Mouse (Mus musculus): ENCODE data around the gene Atpaf1. TPM values are rescaled to one million over a fixed set of nuclear protein-coding genes. Genes with fewer than 3 reads are reported as not detected.

Atpaf1 gene
- polyA plus RNA-seq, 1 experiment from 2014 or later, result 68.7 TPM

DNA sequence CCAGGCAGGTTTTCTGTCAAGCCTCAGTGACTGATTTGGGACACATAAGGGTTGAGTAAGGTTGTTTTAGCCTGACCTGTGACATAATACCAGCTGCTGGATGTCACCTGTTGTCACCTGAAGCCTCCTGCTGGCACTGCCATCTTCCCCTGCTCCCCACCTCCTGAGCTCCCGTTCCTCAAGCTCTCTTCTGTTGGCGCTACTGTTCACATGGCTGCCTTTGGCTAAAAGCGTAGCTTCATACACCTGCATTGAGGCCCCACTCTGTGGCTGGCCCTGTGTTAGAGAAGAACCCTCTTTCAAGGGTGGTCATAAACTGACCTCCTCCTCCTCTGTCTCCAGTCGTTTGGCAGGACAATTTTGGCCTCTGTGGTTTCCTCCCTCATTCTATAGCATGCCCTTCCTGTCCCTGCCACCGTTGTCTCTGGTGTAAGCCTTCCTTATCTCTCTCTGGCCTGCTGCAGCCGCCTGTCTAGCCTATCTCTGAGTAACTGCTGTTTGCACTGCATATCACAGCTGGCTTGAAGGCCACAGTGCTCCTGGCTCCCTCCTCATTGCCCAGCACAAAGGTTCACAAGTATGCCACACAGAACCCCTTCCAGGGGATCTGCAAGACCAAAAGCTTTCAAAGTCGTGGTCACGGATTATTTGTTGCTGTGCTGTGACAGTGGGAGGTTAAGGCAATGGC lies 64.5 kb downstream of the Atpaf1 start:
- 0 out of 2 replicates have a peak, but pooled peaks have one; percentile 29 for ATAC-seq (ENCODE audit: insufficient number of reproducible peaks, insufficient read depth, low FRiP score, low TSS enrichment, low read depth)
- no peak overlapping the region for H3K9ac ChIP-seq (replicated peaks)
- no peak overlapping the region for H3K4me3 ChIP-seq (replicated peaks)
- peaks cover 57% of the 10 kb centered on the region for H3K36me3 ChIP-seq
- peaks cover 10% of the 10 kb centered on the region for H3K4me1 ChIP-seq (replicated peaks)
- no peaks in the 10 kb centered on the region for H3K9me3 ChIP-seq
- no peak overlapping the region for H3K4me2 ChIP-seq
- no peak overlapping the region for H3K27ac ChIP-seq
- H3K27me3 ChIP-seq, result no peaks in the 10 kb centered on the region
- 64% methylated on average over 8 of the region's 8 CpGs for WGBS

- Histone ChIP-seq H3K9me3 (no peaks in the 10 kb centered on the region), H3K27me3 (no peaks in the 10 kb centered on the region)
- 87% methylated on average over 2 of the region's 2 CpGs for WGBS
Observed at GRCm38 (mm10) chr4:115850111-115850510, 65.5 kb downstream of the Atpaf1 start.

DNA sequence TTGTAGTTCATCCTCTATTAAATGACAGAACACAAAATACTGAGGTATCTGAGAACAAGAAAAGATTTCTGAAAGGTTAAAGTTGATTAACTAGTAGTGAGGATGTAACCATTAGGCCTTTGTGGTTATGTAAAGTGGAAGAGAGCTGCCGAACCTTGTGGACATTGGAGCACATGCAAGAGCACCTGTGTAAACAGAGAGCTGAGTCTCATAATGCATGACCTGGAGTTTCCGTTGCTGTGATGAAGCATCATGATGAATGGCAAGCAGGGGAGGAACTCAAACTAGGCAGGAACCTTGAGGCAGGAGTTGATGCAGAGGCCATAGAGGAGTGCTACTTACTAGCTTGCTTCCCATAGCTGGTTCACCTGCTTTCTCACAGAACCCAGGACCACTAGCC lies 66.0 kb downstream of the Atpaf1 start:
- Histone ChIP-seq H3K9ac (replicated peaks) (no peak overlapping the region), H3K4me3 (replicated peaks) (no peak overlapping the region), H3K9me3 (no peaks in the 10 kb centered on the region), H3K4me2 (no peak overlapping the region), H3K4me1 (replicated peaks) (peaks cover 25% of the 10 kb centered on the region), H3K27me3 (no peaks in the 10 kb centered on the region), H3K36me3 (peaks cover 57% of the 10 kb centered on the region), H3K27ac (no peak overlapping the region)
- ATAC-seq (ENCODE audit: insufficient number of reproducible peaks, insufficient read depth, low FRiP score, low TSS enrichment, low read depth), result no peak
- whole genome bisulfite sequencing, result 57% methylated on average over 2 of the region's 2 CpGs

More at GRCm38 (mm10) chr4:115850111-115850510, 65.5 kb downstream of the Atpaf1 start:
- no peak overlapping the region for H3K4me2 ChIP-seq
- H3K4me1 ChIP-seq (replicated peaks), result peaks cover 20% of the 10 kb centered on the region
- H3K27ac ChIP-seq, result no peak overlapping the region
- no peak overlapping the region for H3K9ac ChIP-seq (replicated peaks)
- ATAC-seq (ENCODE audit: insufficient number of reproducible peaks, insufficient read depth, low FRiP score, low TSS enrichment, low read depth), result no peak
- H3K36me3 ChIP-seq, result peaks cover 57% of the 10 kb centered on the region
- no peak overlapping the region for H3K4me3 ChIP-seq (replicated peaks)

DNA sequence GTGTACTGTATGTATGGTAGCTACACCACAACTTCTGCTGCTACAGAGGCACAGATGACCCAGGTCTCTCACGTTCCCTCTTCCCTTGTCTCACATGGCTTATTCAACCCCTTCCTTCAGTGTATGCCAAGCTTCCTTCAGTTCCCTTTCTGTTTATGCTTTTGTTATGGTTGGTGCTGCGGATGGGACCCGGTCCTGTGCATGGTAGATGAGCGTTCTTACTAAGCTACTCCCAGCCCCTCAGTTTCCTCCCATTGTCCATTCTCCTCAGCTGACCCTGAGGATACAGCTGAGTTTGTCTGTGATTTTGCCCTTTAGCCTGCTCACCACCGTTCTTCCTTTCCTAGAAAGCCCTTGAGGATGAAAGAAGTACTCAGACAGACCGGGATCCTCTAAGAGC lies 67.0 kb downstream of the Atpaf1 start:
- H3K9me3 ChIP-seq, result no peaks in the 10 kb centered on the region
- H3K27ac ChIP-seq, result no peak overlapping the region
- H3K9ac ChIP-seq (replicated peaks), result no peak overlapping the region
- H3K4me1 ChIP-seq (replicated peaks), result peaks cover 32% of the 10 kb centered on the region
- no peak for ATAC-seq (ENCODE audit: insufficient number of reproducible peaks, insufficient read depth, low FRiP score, low TSS enrichment, low read depth)
- H3K36me3 ChIP-seq, result peaks cover 53% of the 10 kb centered on the region
- no peak overlapping the region for H3K4me2 ChIP-seq
- H3K27me3 ChIP-seq, result 0 out of 2 replicates have a peak, but pooled peaks cover 4% of the 10 kb centered on the region
- H3K4me3 ChIP-seq (replicated peaks), result no peak overlapping the region
- 91% methylated on average over 6 of the region's 6 CpGs for WGBS

GRCm38 (mm10) chr4:115855100-115855499 lies 70.5 kb downstream of the Atpaf1 start:
- H3K9me3 ChIP-seq, result no peaks in the 10 kb centered on the region
- no peak overlapping the region for H3K9ac ChIP-seq (replicated peaks)
- 0 out of 2 replicates have a peak, but pooled peaks cover 5% of the 10 kb centered on the region for H3K27me3 ChIP-seq
- no peak overlapping the region for H3K4me3 ChIP-seq (replicated peaks)
- WGBS, result 19% methylated on average over 6 of the region's 6 CpGs
- H3K27ac ChIP-seq, result peak overlapping the region; percentile 69
- peak overlapping the region; percentile 31 for H3K4me2 ChIP-seq
- peaks cover 60% of the 10 kb centered on the region for H3K36me3 ChIP-seq
- ATAC-seq (ENCODE audit: insufficient number of reproducible peaks, insufficient read depth, low FRiP score, low TSS enrichment, low read depth), result peak; percentile 55; the same call in 1 of the 2 replicates
- H3K4me1 ChIP-seq (replicated peaks), result peaks cover 37% of the 10 kb centered on the region

DNA sequence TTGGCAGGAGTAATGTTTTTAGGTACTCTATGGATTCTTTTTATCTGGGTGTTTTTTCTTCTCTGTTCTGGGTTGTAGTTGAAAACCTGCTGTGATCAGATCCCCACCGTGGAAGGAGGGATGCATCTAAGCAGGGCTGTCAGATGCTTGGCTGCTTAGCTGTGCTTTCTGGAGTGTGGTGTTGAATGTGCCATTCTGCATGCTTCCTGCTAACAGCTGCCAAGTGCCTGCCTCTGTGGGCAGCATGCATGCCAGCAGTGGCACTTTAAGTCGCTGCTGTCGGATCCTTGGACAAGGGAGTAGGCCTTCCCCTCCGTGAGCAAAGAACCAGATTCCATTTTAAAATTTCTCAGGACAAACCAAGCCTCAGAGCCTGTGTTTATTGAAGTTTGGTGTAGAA lies 71.0 kb downstream of the Atpaf1 start:
- ATAC-seq (ENCODE audit: insufficient number of reproducible peaks, insufficient read depth, low FRiP score, low TSS enrichment, low read depth), result no peak
- H3K9ac ChIP-seq (replicated peaks), result peak overlapping the region; percentile 24; the same call in 1 of the 2 replicates
- peaks cover 37% of the 10 kb centered on the region for H3K4me1 ChIP-seq (replicated peaks)
- no peak overlapping the region for H3K4me3 ChIP-seq (replicated peaks)
- no peaks in the 10 kb centered on the region for H3K9me3 ChIP-seq
- H3K27me3 ChIP-seq, result 0 out of 2 replicates have a peak, but pooled peaks cover 5% of the 10 kb centered on the region
- no peak overlapping the region for H3K4me2 ChIP-seq
- peak overlapping the region; percentile 69 for H3K27ac ChIP-seq
- H3K36me3 ChIP-seq, result peaks cover 61% of the 10 kb centered on the region
- WGBS, result 72% methylated on average over 4 of the region's 4 CpGs

DNA sequence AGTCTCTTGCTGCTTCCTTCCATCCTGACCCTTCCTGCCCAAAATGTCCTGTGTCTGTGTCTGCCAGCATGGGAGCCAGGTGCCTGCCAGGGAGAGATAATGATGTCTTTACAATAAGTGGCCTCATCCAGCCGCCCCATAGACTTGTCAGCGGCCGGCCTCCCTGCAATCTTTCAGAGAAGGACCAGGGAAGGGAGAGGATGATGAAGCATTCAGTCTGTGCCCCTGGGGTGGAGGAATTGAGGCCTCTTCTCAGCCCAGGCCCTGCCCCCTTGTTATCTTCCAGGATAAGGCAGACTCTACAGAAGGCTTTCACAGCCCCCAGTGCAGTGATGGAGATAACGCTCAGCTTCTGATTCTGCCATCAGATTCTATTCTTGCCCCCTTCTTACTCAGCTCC lies 71.7 kb downstream of the Atpaf1 start:
- H3K9me3 ChIP-seq, result no peaks in the 10 kb centered on the region
- no peak overlapping the region for H3K27ac ChIP-seq
- no peak overlapping the region for H3K4me3 ChIP-seq (replicated peaks)
- H3K9ac ChIP-seq (replicated peaks), result no peak overlapping the region
- ATAC-seq (ENCODE audit: insufficient number of reproducible peaks, insufficient read depth, low FRiP score, low TSS enrichment, low read depth), result no peak
- H3K27me3 ChIP-seq, result 0 out of 2 replicates have a peak, but pooled peaks cover 5% of the 10 kb centered on the region
- H3K36me3 ChIP-seq, result peaks cover 62% of the 10 kb centered on the region
- no peak overlapping the region for H3K4me2 ChIP-seq
- H3K4me1 ChIP-seq (replicated peaks), result peaks cover 37% of the 10 kb centered on the region
- WGBS, result 68% methylated on average over 4 of the region's 4 CpGs

GRCm38 (mm10) chr4:115857293-115857883 lies 72.8 kb downstream of the Atpaf1 start:
- Histone ChIP-seq H3K27ac (no peak overlapping the region), H3K4me3 (replicated peaks) (no peak overlapping the region), H3K27me3 (0 out of 2 replicates have a peak, but pooled peaks cover 5% of the 10 kb centered on the region), H3K36me3 (peaks cover 60% of the 10 kb centered on the region), H3K4me2 (no peak overlapping the region), H3K9me3 (no peaks in the 10 kb centered on the region), H3K4me1 (replicated peaks) (peaks cover 47% of the 10 kb centered on the region), H3K9ac (replicated peaks) (no peak overlapping the region)
- no peak for ATAC-seq (ENCODE audit: insufficient number of reproducible peaks, insufficient read depth, low FRiP score, low TSS enrichment, low read depth)
- WGBS, result 84% methylated on average over 9 of the region's 9 CpGs

DNA sequence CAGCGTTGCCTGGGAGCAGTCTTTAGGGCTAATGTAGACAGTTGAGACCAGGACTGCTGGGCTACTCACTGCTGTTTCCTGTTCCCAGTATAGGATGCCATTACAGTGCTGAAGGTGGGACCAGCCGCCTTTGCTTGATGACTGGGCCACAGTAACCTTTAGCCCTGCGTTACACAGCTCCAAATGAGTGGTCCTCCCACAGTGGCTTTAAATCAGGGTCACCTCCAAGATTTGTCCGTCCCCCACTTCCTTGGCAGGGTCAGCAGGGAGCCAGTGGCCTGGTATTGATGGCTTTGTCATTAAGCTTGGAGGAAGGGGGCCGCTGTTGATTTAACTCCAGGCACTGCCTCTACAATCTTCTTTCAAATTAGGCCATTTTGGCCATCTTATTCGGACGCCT lies 78.7 kb downstream of the Atpaf1 start:
- peaks cover 7% of the 10 kb centered on the region; the same call in 1 of the 2 replicates for H3K27me3 ChIP-seq
- peaks cover 48% of the 10 kb centered on the region for H3K4me1 ChIP-seq (replicated peaks)
- 13% methylated on average over 7 of the region's 7 CpGs for WGBS
- H3K4me3 ChIP-seq (replicated peaks), result no peak overlapping the region
- ATAC-seq (ENCODE audit: insufficient number of reproducible peaks, insufficient read depth, low FRiP score, low TSS enrichment, low read depth), result peak; percentile 20; the same call in 1 of the 2 replicates
- H3K4me2 ChIP-seq, result peak overlapping the region; percentile 30; the same call in 1 of the 2 replicates
- H3K9ac ChIP-seq (replicated peaks), result no peak overlapping the region
- no peaks in the 10 kb centered on the region for H3K9me3 ChIP-seq
- peak overlapping the region; percentile 90 for H3K27ac ChIP-seq
- H3K36me3 ChIP-seq, result peaks cover 47% of the 10 kb centered on the region

DNA sequence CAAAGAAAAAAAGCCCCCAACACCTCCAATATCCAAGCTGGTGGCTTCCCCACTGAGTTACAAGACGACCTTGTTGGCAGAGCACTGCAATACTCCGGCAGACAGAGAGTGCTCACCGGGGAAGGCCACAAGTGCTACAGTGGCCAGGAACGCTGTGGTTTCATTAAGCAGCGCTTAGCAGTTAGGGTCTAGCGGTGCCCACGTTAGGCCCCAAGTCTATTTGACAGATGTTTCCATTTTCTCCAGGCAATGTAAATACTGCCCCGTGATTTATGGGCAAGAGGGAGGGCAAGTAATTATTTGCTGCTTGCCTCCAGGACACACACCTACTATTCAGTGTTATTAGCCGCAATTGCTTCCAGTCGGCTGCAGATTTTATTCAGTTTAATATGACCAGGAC lies 79.3 kb downstream of the Atpaf1 start:
- Histone ChIP-seq H3K4me1 (replicated peaks) (peaks cover 53% of the 10 kb centered on the region), H3K4me2 (peak overlapping the region; percentile 30; the same call in 1 of the 2 replicates), H3K27ac (peak overlapping the region; percentile 90), H3K27me3 (peaks cover 7% of the 10 kb centered on the region; the same call in 1 of the 2 replicates), H3K9ac (replicated peaks) (no peak overlapping the region), H3K36me3 (peaks cover 44% of the 10 kb centered on the region), H3K4me3 (replicated peaks) (no peak overlapping the region), H3K9me3 (no peaks in the 10 kb centered on the region)
- 4% methylated on average over 10 of the region's 10 CpGs for WGBS
- ATAC-seq (ENCODE audit: insufficient number of reproducible peaks, insufficient read depth, low FRiP score, low TSS enrichment, low read depth), result peak; percentile 86

All from limb, embryonic 12.5 days (tissue).